Mouse (Mus musculus): Measurements from ENCODE around the gene Rgs3.

DNA sequence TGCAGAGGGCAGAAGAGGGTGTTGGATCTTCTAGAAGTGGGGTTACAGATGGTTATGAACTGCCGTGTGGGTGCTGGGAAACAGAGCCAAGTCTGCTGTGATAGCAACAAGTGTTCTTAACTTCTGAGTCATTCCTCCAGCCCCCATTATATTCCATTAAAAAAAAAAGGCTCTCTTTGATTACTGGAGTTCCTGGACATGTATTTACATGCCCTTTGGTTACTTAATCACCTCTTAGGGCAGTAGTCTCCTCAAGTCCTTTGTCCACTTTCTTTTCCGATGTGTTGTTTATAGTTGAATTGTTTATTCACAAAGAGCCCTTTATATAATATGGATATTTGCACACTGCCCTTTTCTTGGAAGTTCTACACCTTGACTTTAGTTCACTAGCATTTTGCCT is 106.2 kb downstream of the Rgs3 start:
- TF ChIP-seq POLR2A (IDR thresholded peaks at IDR 0.05; ENCODE audit: borderline replicate concordance, extremely low read depth, insufficient read depth, insufficient read length, poor library complexity, severe bottlenecking) = no peak
- TF ChIP-seq CTCF (IDR thresholded peaks at IDR 0.05; ENCODE audit: borderline replicate concordance, extremely low read depth, insufficient read depth, insufficient read length) = no peak

Measured in brain, embryonic 14.5 days (tissue).